Mouse (Mus musculus) neural tube, embryonic 14.5 days (tissue): Measurements from ENCODE around the gene Sec24b. TPM values are rescaled to one million over a fixed set of nuclear protein-coding genes. Genes with fewer than 3 reads are reported as not detected.

Source experiments
- ATAC-seq: fragments of 200-750 bp; cut with Nextera tagmentation; 2 replicates; pipeline ENCODE4 v1.8.0; 2017; ENCODE audit warnings: low read depth, mild to moderate bottlenecking, moderate TSS enrichment, moderate library complexity
- H3K27ac ChIP-seq: fragments of 300-500 bp; sonication (generic); 2 replicates; pipeline ENCODE4 v1.5.1; 2014; ENCODE audit warnings: low read depth, mild to moderate bottlenecking, control low read depth, low read length, moderate library complexity, mixed read lengths
- H3K27me3 ChIP-seq: fragments of 300-500 bp; sonication (generic); 2 replicates; pipeline ENCODE4 v1.6.1; 2014; ENCODE audit warnings: low read length; ENCODE audit not compliant: control insufficient read depth, insufficient read depth
- H3K36me3 ChIP-seq: fragments of 300-500 bp; sonication (generic); 2 replicates; pipeline ENCODE4 v1.6.1; 2014; ENCODE audit warnings: low read length, mixed read lengths; ENCODE audit not compliant: control insufficient read depth, insufficient read depth
- H3K4me1 ChIP-seq: fragments of 300-500 bp; sonication (generic); 2 replicates; pipeline ENCODE4 v1.6.1; 2014; ENCODE audit warnings: low read length; ENCODE audit not compliant: control insufficient read depth, insufficient read depth
- H3K4me2 ChIP-seq: fragments of 300-500 bp; sonication (generic); 2 replicates; pipeline ENCODE4 v1.6.1; 2014; ENCODE audit warnings: mild to moderate bottlenecking, low read depth, low read length, control low read depth
- H3K4me3 ChIP-seq: fragments of 300-500 bp; sonication (generic); 2 replicates; pipeline ENCODE4 v1.5.1; 2014; ENCODE audit warnings: low read depth, low read length, control low read depth, mixed read lengths
- H3K9ac ChIP-seq: fragments of 300-500 bp; sonication (generic); replicated peaks from 2 replicates; pipeline ENCODE4 v1.6.1; 2014; ENCODE audit warnings: low read depth, mild to moderate bottlenecking, control low read depth, low read length, mixed read lengths
- H3K9me3 ChIP-seq: fragments of 300-500 bp; sonication (generic); 2 replicates; pipeline ENCODE4 v1.6.1; 2016; ENCODE audit warnings: low read length; ENCODE audit not compliant: control insufficient read depth
- WGBS: fragments of 180-500 bp; shearing (Covaris S2); extraction: QIAGEN DNeasy Blood & Tissue Kit; methylation state at CpG from one replicate; pipeline ENCODE4 v1.1.7; 2014; 5-methylcytosine and 5-hydroxymethylcytosine counted together
- polyA plus RNA-seq: library from polyadenylated mRNA; unstranded; fragments of >200 nt; fragmentation: Nextera tagmentation; extraction: Ambion mirVana; gene quantifications from 2 replicates; pipeline ENCODE4 v1.2.1, GENCODE M21; 2014

Sec24b gene
- polyA plus RNA-seq, 1 experiment from 2014 or later = 36.5 TPM

DNA sequence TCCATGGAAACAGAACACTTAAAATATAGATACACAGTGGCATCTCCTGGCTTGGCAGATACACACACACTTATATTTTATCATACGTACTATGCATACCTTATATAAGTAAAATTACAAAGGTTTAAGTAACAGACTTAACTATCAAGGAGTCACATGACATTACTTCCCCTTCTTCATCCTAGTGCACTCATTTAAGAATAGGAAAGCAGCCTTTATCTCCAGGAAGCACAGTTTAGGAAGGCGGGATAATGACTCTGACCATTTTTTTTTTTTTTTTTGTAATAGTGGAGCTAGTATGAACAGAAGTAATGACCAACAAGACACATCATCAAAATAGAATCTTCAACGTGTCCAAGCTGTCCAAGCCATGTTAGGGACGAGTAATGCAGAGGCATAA is 21.3 kb downstream of the Sec24b start:
- no peak overlapping the region for H3K4me2 ChIP-seq
- 94% methylated on average over 4 of the region's 4 CpGs for WGBS
- ATAC-seq = no peak

DNA sequence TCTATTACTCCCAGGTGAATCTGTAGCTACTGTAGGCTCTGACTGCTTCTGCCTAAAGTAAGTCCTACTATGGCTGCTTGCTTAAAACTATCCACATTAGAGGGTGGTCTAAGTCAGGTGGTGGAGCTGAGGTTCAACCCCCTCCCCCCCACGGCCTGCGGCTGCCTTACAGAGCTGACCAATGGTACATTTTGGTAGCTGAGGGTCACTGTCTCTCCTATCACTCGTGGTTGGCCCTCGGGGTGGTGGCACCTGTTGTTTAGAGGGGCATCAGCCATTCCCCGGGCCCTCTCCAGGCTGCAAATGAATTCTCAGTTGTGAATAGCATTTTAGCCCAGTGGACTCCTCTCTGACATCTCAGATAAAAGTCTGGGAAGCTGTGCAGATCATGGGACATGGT is 32.6 kb downstream of the Sec24b start:
- no peaks in the 10 kb centered on the region for H3K9me3 ChIP-seq
- no peaks in the 10 kb centered on the region for H3K4me1 ChIP-seq
- H3K27ac ChIP-seq = no peak overlapping the region
- no peak overlapping the region for H3K9ac ChIP-seq
- WGBS = 97% methylated on average over 5 of the region's 5 CpGs
- H3K4me3 ChIP-seq = no peak overlapping the region
- H3K36me3 ChIP-seq = peaks cover 15% of the 10 kb centered on the region
- no peak overlapping the region for H3K4me2 ChIP-seq
- no peak for ATAC-seq
- no peaks in the 10 kb centered on the region for H3K27me3 ChIP-seq

More for the DNA sequence above, 21.3 kb downstream of the Sec24b start:
- no peaks in the 10 kb centered on the region; the same call in 1 of the 2 replicates for H3K36me3 ChIP-seq
- H3K9me3 ChIP-seq = no peaks in the 10 kb centered on the region
- no peaks in the 10 kb centered on the region for H3K27me3 ChIP-seq
- H3K4me3 ChIP-seq = no peak overlapping the region
- no peak overlapping the region for H3K27ac ChIP-seq
- H3K4me1 ChIP-seq = no peaks in the 10 kb centered on the region
- no peak overlapping the region for H3K9ac ChIP-seq

DNA sequence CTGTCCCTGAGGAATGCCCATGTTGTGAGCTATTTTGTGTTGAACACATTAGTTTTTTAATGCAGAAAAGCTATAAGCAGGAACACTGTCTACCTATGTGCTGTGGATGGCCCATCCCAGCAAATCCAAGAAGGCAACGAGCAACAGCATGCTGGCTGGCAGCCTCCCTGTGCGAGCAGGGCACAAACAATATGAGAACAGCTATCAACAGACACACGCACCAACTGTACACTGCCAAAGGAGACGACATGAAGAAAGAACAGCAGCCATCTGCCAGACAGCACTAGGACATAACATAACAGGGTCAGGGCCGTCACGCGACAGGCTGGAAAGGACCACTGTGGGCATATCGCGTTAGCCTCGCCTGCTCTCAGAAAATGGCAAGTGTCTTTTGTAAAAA is 35.2 kb downstream of the Sec24b start:
- ATAC-seq = no peak
- H3K4me2 ChIP-seq = no peak overlapping the region
- H3K9me3 ChIP-seq = no peaks in the 10 kb centered on the region
- H3K4me3 ChIP-seq = no peak overlapping the region
- H3K27me3 ChIP-seq = no peaks in the 10 kb centered on the region
- H3K9ac ChIP-seq = no peak overlapping the region
- H3K4me1 ChIP-seq = no peaks in the 10 kb centered on the region
- H3K36me3 ChIP-seq = peaks cover 12% of the 10 kb centered on the region
- H3K27ac ChIP-seq = no peak overlapping the region
- 82% methylated on average over 10 of the region's 10 CpGs for WGBS

DNA sequence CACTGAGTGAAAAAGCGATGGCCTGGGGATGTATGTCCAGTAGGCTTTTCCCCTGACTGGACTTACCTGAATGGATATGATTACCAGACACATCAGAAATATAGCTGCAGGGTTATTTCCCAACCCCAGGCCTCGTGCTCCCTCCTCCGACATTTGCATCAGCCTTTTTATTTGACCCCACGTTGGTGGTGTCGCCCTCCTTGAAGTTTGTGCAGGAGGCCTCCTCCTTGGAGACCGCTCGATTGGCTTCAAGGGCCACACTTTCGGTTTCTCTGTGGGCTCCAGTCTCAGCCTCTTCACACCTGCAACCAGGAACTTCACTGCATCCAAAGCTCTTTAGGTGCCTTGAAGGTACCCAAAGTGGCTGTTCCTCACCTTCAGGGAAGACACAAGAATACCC is 35.8 kb downstream of the Sec24b start:
- Histone ChIP-seq H3K9me3 (no peaks in the 10 kb centered on the region), H3K4me2 (no peak overlapping the region), H3K4me3 (no peak overlapping the region), H3K27me3 (no peaks in the 10 kb centered on the region), H3K4me1 (no peaks in the 10 kb centered on the region), H3K36me3 (peaks cover 12% of the 10 kb centered on the region), H3K9ac (no peak overlapping the region), H3K27ac (no peak overlapping the region)
- no peak for ATAC-seq
- WGBS = 91% methylated on average over 8 of the region's 8 CpGs

DNA sequence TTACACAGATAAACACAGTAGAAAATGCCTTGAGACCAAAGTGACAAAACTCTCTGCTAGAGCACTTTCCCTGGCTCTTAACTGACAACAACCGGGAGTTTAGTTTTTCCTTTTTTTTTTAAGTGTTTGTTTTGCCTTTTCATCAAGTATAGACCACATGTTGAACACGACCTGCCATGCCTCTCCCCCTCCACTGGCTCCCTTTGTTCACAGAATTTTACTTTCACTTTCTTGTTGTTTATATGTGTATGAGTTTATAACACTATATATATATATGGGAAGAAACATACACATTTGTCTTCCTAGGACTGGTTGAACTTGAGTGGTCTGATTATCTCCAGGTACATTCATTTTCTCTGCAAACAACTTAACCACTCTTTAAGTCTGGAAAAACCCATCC is 48.4 kb downstream of the Sec24b start:
- Histone ChIP-seq H3K4me3 (no peak overlapping the region), H3K4me2 (no peak overlapping the region), H3K9ac (no peak overlapping the region), H3K9me3 (no peaks in the 10 kb centered on the region), H3K27me3 (no peaks in the 10 kb centered on the region), H3K27ac (no peak overlapping the region), H3K4me1 (no peaks in the 10 kb centered on the region), H3K36me3 (peaks cover 8% of the 10 kb centered on the region)
- 87% methylated on average over 2 of the region's 2 CpGs for WGBS
- ATAC-seq = no peak

- Histone ChIP-seq H3K4me3 (no peak overlapping the region), H3K9me3 (no peaks in the 10 kb centered on the region), H3K27me3 (no peaks in the 10 kb centered on the region), H3K4me1 (no peaks in the 10 kb centered on the region), H3K9ac (no peak overlapping the region), H3K4me2 (no peak overlapping the region), H3K27ac (no peak overlapping the region), H3K36me3 (peaks cover 18% of the 10 kb centered on the region)
- WGBS = 79% methylated on average over 1 of the region's 1 CpGs
- ATAC-seq = no peak
These were observed 50.1 kb downstream of the Sec24b start for GRCm38 (mm10) chr3:130011236-130011635.

DNA sequence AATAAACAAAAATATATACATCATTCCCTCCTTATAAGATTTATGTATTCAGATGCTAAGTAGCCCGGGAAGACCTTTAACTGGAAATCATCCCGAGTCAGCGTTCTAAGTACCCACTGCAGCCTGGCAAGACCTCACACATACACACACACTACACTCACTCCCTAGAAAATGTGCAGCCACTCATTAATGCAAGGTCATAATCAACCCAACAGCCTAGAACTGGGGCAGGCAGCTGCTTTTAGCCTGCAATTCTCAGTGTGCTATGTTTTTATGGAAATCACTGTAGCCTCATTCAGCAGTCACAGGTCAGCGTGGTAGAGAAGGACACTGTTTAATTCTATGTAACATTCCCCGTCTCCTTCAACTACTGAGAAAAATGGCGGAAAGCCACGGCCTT is 55.2 kb downstream of the Sec24b start:
- H3K27me3 ChIP-seq = no peaks in the 10 kb centered on the region
- no peak for ATAC-seq
- H3K4me3 ChIP-seq = no peak overlapping the region
- no peak overlapping the region for H3K9ac ChIP-seq
- no peaks in the 10 kb centered on the region for H3K4me1 ChIP-seq
- H3K9me3 ChIP-seq = no peaks in the 10 kb centered on the region
- peaks cover 52% of the 10 kb centered on the region for H3K36me3 ChIP-seq
- WGBS = 90% methylated on average over 7 of the region's 7 CpGs
- no peak overlapping the region for H3K27ac ChIP-seq
- no peak overlapping the region for H3K4me2 ChIP-seq

DNA sequence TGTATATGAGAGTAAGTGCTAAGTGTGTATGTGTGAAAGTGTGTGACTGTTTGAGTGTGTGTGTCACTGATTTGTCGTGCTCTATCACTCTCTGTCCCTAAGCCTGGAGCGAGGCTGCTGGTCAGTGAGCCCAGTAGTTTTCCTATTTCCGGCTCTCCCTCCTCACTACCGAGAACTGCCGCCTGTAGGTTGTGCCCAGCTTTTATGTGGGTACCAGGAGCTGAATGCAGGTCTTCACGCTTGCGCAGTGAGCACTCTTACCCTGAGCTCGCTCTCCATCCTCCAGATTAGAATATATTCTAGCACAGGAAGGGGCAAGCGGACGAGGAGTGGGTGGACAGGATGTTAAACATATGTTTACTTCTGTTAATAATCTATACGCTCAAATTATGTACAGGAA is 60.4 kb downstream of the Sec24b start:
- peaks cover 62% of the 10 kb centered on the region for H3K36me3 ChIP-seq

GRCm38 (mm10) chr3:129998526-129998925 is 62.8 kb downstream of the Sec24b start:
- Histone ChIP-seq H3K36me3 (peaks cover 62% of the 10 kb centered on the region), H3K27me3 (no peaks in the 10 kb centered on the region), H3K9me3 (no peaks in the 10 kb centered on the region), H3K4me2 (no peak overlapping the region), H3K4me3 (no peak overlapping the region), H3K9ac (no peak overlapping the region), H3K27ac (no peak overlapping the region), H3K4me1 (no peaks in the 10 kb centered on the region)
- ATAC-seq = no peak
- 91% methylated on average over 6 of the region's 6 CpGs for WGBS

More for the DNA sequence above, 60.4 kb downstream of the Sec24b start:
- Histone ChIP-seq H3K9me3 (no peaks in the 10 kb centered on the region), H3K27me3 (no peaks in the 10 kb centered on the region), H3K4me1 (no peaks in the 10 kb centered on the region), H3K4me2 (no peak overlapping the region), H3K9ac (no peak overlapping the region), H3K4me3 (no peak overlapping the region), H3K27ac (no peak overlapping the region)
- WGBS = 98% methylated on average over 11 of the region's 11 CpGs
- ATAC-seq = no peak

GRCm38 (mm10) chr3:129998001-129998400 is 63.4 kb downstream of the Sec24b start:
- Histone ChIP-seq H3K27me3 (no peaks in the 10 kb centered on the region), H3K4me2 (no peak overlapping the region), H3K27ac (no peak overlapping the region), H3K4me1 (no peaks in the 10 kb centered on the region), H3K36me3 (peaks cover 63% of the 10 kb centered on the region), H3K9ac (no peak overlapping the region), H3K9me3 (no peaks in the 10 kb centered on the region), H3K4me3 (no peak overlapping the region)
- no peak for ATAC-seq
- 84% methylated on average over 7 of the region's 7 CpGs for WGBS
